21 mouse cellular contexts compared by ENCODE assay signal in the genomic region with DNA sequence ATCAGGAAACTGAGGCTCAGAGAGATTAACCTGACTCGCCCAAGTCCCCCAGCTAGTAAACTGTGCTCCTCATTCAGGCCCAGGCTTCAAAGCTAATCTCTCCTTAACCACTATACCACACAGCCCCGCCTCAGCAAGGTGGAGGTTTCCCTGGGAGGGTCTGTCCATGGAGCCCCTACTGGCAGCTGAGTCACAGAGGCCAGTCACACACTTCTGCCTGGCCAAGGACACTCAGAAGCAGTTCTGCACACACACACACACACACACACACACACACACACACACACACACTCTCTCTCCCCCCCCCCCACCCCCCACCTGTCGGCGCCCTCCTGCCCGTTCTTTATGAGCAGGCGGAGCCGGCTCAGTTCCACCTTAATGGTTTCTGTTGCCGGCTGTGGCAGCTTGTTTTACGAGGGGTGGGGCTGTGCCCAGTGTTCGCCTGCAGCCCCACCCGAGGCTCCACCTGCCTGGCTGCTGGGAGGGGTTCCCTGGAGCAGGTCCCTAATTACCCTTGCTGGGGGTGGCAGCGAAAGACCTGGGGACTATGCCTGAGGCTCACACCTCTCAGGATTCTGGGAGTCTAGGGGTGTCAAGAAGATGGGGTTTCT. TPM values are rescaled to one million over a fixed set of nuclear protein-coding genes. Genes with fewer than 3 reads are reported as not detected.
A peak's percentile ranks its signal among the peaks of the same experiment; 100 is the strongest.
DNase-seq lines count a peak whose midpoint lies in the region; ATAC-seq lines count a peak whose summit lies in the region.
"Had no signal": no experiment of that assay in that cellular context is flagged by ENCODE, and none has a peak within 500 bp of the region (broad histone marks: within the 10 kb centered on the region; RNA-seq: fewer than 3 reads in every experiment).

No protein-coding gene starts in this region.

- H3K27ac ChIP-seq in lung, embryonic 15.5 days = no peak overlapping the region
- H3K27ac ChIP-seq in intestine, embryonic 14.5 days (ENCODE audit: low read depth) = no peak overlapping the region
- no peak overlapping the region for H3K27ac ChIP-seq in stomach, embryonic 16.5 days (ENCODE audit: low read length)
- no peak overlapping the region for H3K27ac ChIP-seq in hindbrain, embryonic 14.5 days
- H3K27ac ChIP-seq: forebrain, embryonic 12.5 days; hindbrain, embryonic 15.5 days; liver, embryonic 14.5 days; neural tube, embryonic 12.5 days had no signal

- no peak overlapping the region for H3K4me2 ChIP-seq in lung, embryonic 15.5 days
- no peak overlapping the region for H3K4me2 ChIP-seq in intestine, embryonic 14.5 days (ENCODE audit: low read length)
- no peak overlapping the region for H3K4me2 ChIP-seq in stomach, embryonic 16.5 days (ENCODE audit: low read depth, low read length)
- H3K4me2 ChIP-seq in hindbrain, embryonic 14.5 days (replicated peaks) = no peak overlapping the region
- H3K4me2 ChIP-seq: forebrain, embryonic 12.5 days; heart, embryonic 11.5 days; hindbrain, embryonic 15.5 days; midbrain, embryonic 11.5 days; neural tube, embryonic 12.5 days had no signal

- H3K9ac ChIP-seq in lung, embryonic 15.5 days = no peak overlapping the region
- H3K9ac ChIP-seq in intestine, embryonic 14.5 days (ENCODE audit: low read length) = no peak overlapping the region
- no peak overlapping the region for H3K9ac ChIP-seq in stomach, embryonic 16.5 days (ENCODE audit: low read length)
- no peak overlapping the region for H3K9ac ChIP-seq in hindbrain, embryonic 14.5 days
- H3K9ac ChIP-seq: forebrain, embryonic 12.5 days; hindbrain, embryonic 15.5 days; liver, embryonic 14.5 days; neural tube, embryonic 12.5 days had no signal

- DNase-seq in lung, postnatal 14 days = no peak
- DNase-seq in intestine, embryonic 14.5 days (ENCODE audit: low spot score) = no peak
- DNase-seq in kidney, postnatal 14 days = peak; percentile 51
- DNase-seq in testis, postnatal 14 days (ENCODE audit: low spot score) = no peak
- DNase-seq in hindbrain, embryonic 14.5 days (ENCODE audit: low spot score) = no peak
- DNase-seq: adrenal gland, adult 2 months; cerebellum, adult 9-11 months; gastrocnemius, postnatal 14 days; heart, postnatal 14 days; left cerebral cortex, postnatal 4 days; thymus, postnatal 4 days had no signal

- H3K27me3 ChIP-seq in lung, embryonic 15.5 days = no peaks in the 10 kb centered on the region
- H3K27me3 ChIP-seq in intestine, embryonic 14.5 days (replicated peaks; ENCODE audit: control insufficient read depth, insufficient read depth, low read length) = no peaks in the 10 kb centered on the region
- no peaks in the 10 kb centered on the region for H3K27me3 ChIP-seq in stomach, embryonic 16.5 days (ENCODE audit: control insufficient read depth, insufficient read depth, low read length)
- no peaks in the 10 kb centered on the region for H3K27me3 ChIP-seq in hindbrain, embryonic 14.5 days (ENCODE audit: control insufficient read depth, insufficient read depth, low read length)
- H3K27me3 ChIP-seq: hindbrain, embryonic 15.5 days; neural tube, embryonic 12.5 days had no signal

- H3K4me3 ChIP-seq in lung, embryonic 15.5 days = no peak overlapping the region
- H3K4me3 ChIP-seq in intestine, embryonic 14.5 days (ENCODE audit: low read depth, low read length) = no peak overlapping the region
- no peak overlapping the region for H3K4me3 ChIP-seq in stomach, embryonic 16.5 days (replicated peaks; ENCODE audit: low read length)
- H3K4me3 ChIP-seq in hindbrain, embryonic 14.5 days (replicated peaks; ENCODE audit: low read length) = no peak overlapping the region
- H3K4me3 ChIP-seq: forebrain, embryonic 12.5 days; hindbrain, embryonic 15.5 days; neural tube, embryonic 12.5 days had no signal

- H3K36me3 ChIP-seq in lung, embryonic 15.5 days = no peaks in the 10 kb centered on the region
- H3K36me3 ChIP-seq in intestine, embryonic 14.5 days (ENCODE audit: control insufficient read depth, insufficient read depth, low read length) = no peaks in the 10 kb centered on the region
- no peaks in the 10 kb centered on the region for H3K36me3 ChIP-seq in stomach, embryonic 16.5 days (ENCODE audit: control insufficient read depth, insufficient read depth, low read length)
- no peaks in the 10 kb centered on the region for H3K36me3 ChIP-seq in hindbrain, embryonic 14.5 days (replicated peaks; ENCODE audit: control insufficient read depth, insufficient read depth)
- H3K36me3 ChIP-seq: forebrain, embryonic 12.5 days; hindbrain, embryonic 15.5 days; neural tube, embryonic 12.5 days had no signal

- no peaks in the 10 kb centered on the region for H3K4me1 ChIP-seq in lung, embryonic 15.5 days
- H3K4me1 ChIP-seq in intestine, embryonic 14.5 days (replicated peaks; ENCODE audit: control insufficient read depth, insufficient read depth, low read length) = no peaks in the 10 kb centered on the region
- no peaks in the 10 kb centered on the region for H3K4me1 ChIP-seq in stomach, embryonic 16.5 days (ENCODE audit: control insufficient read depth, insufficient read depth, low read length)
- no peaks in the 10 kb centered on the region for H3K4me1 ChIP-seq in hindbrain, embryonic 14.5 days (replicated peaks; ENCODE audit: control insufficient read depth, insufficient read depth, low read length)
- H3K4me1 ChIP-seq: neural tube, embryonic 12.5 days had no signal

- WGBS in lung, embryonic 15.5 days = 31% methylated on average over 12 of the region's 12 CpGs
- 25% methylated on average over 12 of the region's 12 CpGs for WGBS in intestine, embryonic 14.5 days
- 23% methylated on average over 10 of the region's 12 CpGs for WGBS in stomach, embryonic 16.5 days
- WGBS in hindbrain, embryonic 14.5 days = 61% methylated on average over 12 of the region's 12 CpGs

- 0 out of 2 replicates have a peak, but pooled peaks have one; percentile 47 for ATAC-seq in lung, embryonic 15.5 days (ENCODE audit: borderline replicate concordance, extremely low read depth, low FRiP score, low TSS enrichment)
- ATAC-seq in intestine, embryonic 14.5 days (replicated peaks; ENCODE audit: low FRiP score, low TSS enrichment, low read depth) = peak; percentile 85
- ATAC-seq in stomach, embryonic 16.5 days (ENCODE audit: insufficient read depth, low FRiP score) = peak; percentile 83
- ATAC-seq in hindbrain, embryonic 14.5 days (ENCODE audit: low FRiP score) = no peak

- H3K9me3 ChIP-seq in lung, embryonic 15.5 days = no peaks in the 10 kb centered on the region
- no peaks in the 10 kb centered on the region for H3K9me3 ChIP-seq in intestine, embryonic 14.5 days (ENCODE audit: control insufficient read depth, low read length)
- no peaks in the 10 kb centered on the region for H3K9me3 ChIP-seq in stomach, embryonic 16.5 days (replicated peaks; ENCODE audit: control insufficient read depth, low read length)
- H3K9me3 ChIP-seq in hindbrain, embryonic 14.5 days (ENCODE audit: control insufficient read depth, low read length) = no peaks in the 10 kb centered on the region
- H3K9me3 ChIP-seq: forebrain, embryonic 12.5 days; hindbrain, embryonic 15.5 days; neural tube, embryonic 12.5 days had no signal

RNA-seq across cellular contexts. Expression of gene Foxn1, which starts 8.7 kb away (rescaled TPM):
- 0.35 and 1.9 TPM in 2 replicates for polyA plus RNA-seq in lung, embryonic 15.5 days (2015; fragmentation: Nextera tagmentation; extraction: Ambion mirVana)
- polyA plus RNA-seq in intestine, embryonic 14.5 days (2014; fragmentation: Nextera tagmentation; extraction: Ambion mirVana) = not detected in 2 replicates
- polyA plus RNA-seq in stomach, embryonic 16.5 days (2015; fragmentation: Nextera tagmentation; extraction: Ambion mirVana) = 1.6 and 2.7 TPM in 2 replicates
- not detected in 2 replicates for polyA plus RNA-seq in hindbrain, embryonic 14.5 days (2014; fragmentation: Nextera tagmentation; extraction: Ambion mirVana)
- polyA plus RNA-seq: forebrain, embryonic 12.5 days; hindbrain, embryonic 15.5 days; liver, embryonic 14.5 days; midbrain, embryonic 11.5 days; neural tube, embryonic 12.5 days; spleen, adult 2 months; testis, adult 2 months had no signal

RNA-seq across cellular contexts. Expression of gene Unc119, which starts 34.4 kb away (rescaled TPM):
- polyA plus RNA-seq in lung, embryonic 15.5 days (2015; fragmentation: Nextera tagmentation; extraction: Ambion mirVana) = 33.4 and 35.7 TPM in 2 replicates
- 39.8 and 42.8 TPM in 2 replicates for polyA plus RNA-seq in intestine, embryonic 14.5 days (2014; fragmentation: Nextera tagmentation; extraction: Ambion mirVana)
- 24.3 and 27.5 TPM in 2 replicates for polyA plus RNA-seq in stomach, embryonic 16.5 days (2015; fragmentation: Nextera tagmentation; extraction: Ambion mirVana)
- 82.6 and 95.8 TPM in 2 replicates for polyA plus RNA-seq in hindbrain, embryonic 14.5 days (2014; fragmentation: Nextera tagmentation; extraction: Ambion mirVana)

RNA-seq across cellular contexts. Expression of gene Slc13a2, which starts 44.4 kb away (rescaled TPM):
- polyA plus RNA-seq in lung, embryonic 15.5 days (2015; fragmentation: Nextera tagmentation; extraction: Ambion mirVana) = 0.06 and 0.12 TPM in 2 replicates
- polyA plus RNA-seq in intestine, embryonic 14.5 days (2014; fragmentation: Nextera tagmentation; extraction: Ambion mirVana) = 0.07 and 0.12 TPM in 2 replicates
- 0.25 and 0.56 TPM in 2 replicates for polyA plus RNA-seq in stomach, embryonic 16.5 days (2015; fragmentation: Nextera tagmentation; extraction: Ambion mirVana)
- not detected in 2 replicates for polyA plus RNA-seq in hindbrain, embryonic 14.5 days (2014; fragmentation: Nextera tagmentation; extraction: Ambion mirVana)
- polyA plus RNA-seq: forebrain, embryonic 12.5 days; heart, embryonic 11.5 days; hindbrain, embryonic 15.5 days; midbrain, embryonic 11.5 days; neural tube, embryonic 12.5 days had no signal

RNA-seq across cellular contexts. Expression of gene Pigs, which starts 49.4 kb away (rescaled TPM):
- 75.5 and 78.5 TPM in 2 replicates for polyA plus RNA-seq in lung, embryonic 15.5 days (2015; fragmentation: Nextera tagmentation; extraction: Ambion mirVana)
- polyA plus RNA-seq in intestine, embryonic 14.5 days (2014; fragmentation: Nextera tagmentation; extraction: Ambion mirVana) = 76.2 and 79.1 TPM in 2 replicates
- 67.4 and 80.9 TPM in 2 replicates for polyA plus RNA-seq in stomach, embryonic 16.5 days (2015; fragmentation: Nextera tagmentation; extraction: Ambion mirVana)
- polyA plus RNA-seq in hindbrain, embryonic 14.5 days (2014; fragmentation: Nextera tagmentation; extraction: Ambion mirVana) = 76.4 and 76.5 TPM in 2 replicates

RNA-seq across cellular contexts. Expression of gene Aldoc, which starts 54.9 kb away (rescaled TPM):
- 7.7 and 8.1 TPM in 2 replicates for polyA plus RNA-seq in lung, embryonic 15.5 days (2015; fragmentation: Nextera tagmentation; extraction: Ambion mirVana)
- 20.0 and 21.1 TPM in 2 replicates for polyA plus RNA-seq in intestine, embryonic 14.5 days (2014; fragmentation: Nextera tagmentation; extraction: Ambion mirVana)
- polyA plus RNA-seq in stomach, embryonic 16.5 days (2015; fragmentation: Nextera tagmentation; extraction: Ambion mirVana) = 25.6 and 37.3 TPM in 2 replicates
- polyA plus RNA-seq in hindbrain, embryonic 14.5 days (2014; fragmentation: Nextera tagmentation; extraction: Ambion mirVana) = 278 and 292 TPM in 2 replicates
